Mouse (Mus musculus): ENCODE measurements around the gene Maml1. TPM values are rescaled to one million over a fixed set of nuclear protein-coding genes. Genes with fewer than 3 reads are reported as not detected.

Maml1 gene
- polyA plus RNA-seq, 1 experiment from 2014 or later = 9.1 TPM

DNA sequence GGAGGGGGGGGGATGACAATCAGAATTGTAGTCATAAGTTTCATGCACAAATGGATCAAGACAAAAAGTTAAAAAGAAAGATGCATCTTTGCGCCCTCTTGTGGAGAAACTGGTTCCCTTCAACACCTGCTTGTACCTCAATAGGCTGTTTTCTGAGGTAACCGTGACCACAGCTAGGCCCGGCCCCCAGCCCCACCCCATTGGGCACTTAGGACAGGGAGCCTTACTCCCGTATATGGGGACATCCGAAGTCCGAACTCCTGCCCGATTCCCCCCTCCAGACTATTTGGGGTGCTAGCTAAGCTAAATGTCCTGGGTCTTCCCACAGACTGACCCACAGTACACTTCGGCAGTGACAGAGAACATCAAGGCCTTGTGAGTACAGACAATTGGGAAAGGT, 60.7 kb downstream of the Maml1 start:
- H3K9me3 ChIP-seq (ENCODE audit: control insufficient read depth, low read length) = no peaks in the 10 kb centered on the region

DNA sequence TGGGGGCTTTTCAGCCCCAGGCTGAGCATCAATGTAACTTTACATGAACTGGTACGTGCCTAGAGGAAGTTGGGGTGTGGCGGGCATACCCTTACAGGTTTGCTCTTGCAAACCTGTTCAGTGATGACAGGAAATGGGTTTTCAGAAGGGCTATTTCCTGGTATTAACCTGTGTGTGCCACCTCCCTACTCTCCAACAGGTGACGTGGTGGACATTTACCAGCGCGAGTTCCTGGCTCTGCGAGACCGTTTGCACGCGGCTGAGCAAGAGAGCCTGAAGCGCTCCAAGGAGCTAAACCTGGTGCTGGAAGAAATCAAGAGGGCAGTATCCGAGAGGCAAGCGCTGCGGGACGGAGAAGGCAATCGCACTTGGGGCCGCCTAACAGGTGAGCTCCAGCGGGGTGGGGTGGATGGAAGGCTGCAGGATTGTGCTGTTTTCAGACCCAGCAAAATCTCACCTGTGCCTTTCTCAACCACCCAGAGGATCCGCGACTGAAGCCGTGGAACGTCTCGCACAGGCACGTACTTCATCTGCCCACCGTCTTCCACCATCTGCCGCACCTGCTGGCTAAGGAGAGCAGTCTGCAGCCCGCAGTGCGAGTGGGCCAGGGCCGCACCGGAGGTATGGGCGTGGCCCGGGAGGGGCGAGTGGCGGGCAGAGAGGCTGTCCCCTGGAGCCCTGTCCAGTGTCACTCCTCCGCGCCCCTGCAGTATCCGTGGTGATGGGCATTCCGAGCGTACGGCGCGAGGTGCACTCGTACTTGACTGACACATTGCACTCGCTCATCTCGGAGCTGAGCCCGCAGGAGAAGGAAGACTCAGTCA, 61.4 kb downstream of the Maml1 start:
- Histone ChIP-seq H3K9me3 (ENCODE audit: control insufficient read depth, low read length) (no peaks in the 10 kb centered on the region), H3K27ac (ENCODE audit: low read depth) (no peak overlapping the region), H3K4me1 (replicated peaks; ENCODE audit: control insufficient read depth, insufficient read depth, low read length) (peaks cover 17% of the 10 kb centered on the region), H3K4me3 (ENCODE audit: low read depth, low read length) (peak overlapping the region; percentile 15; the same call in 1 of the 2 replicates), H3K9ac (ENCODE audit: low read length) (no peak overlapping the region), H3K36me3 (ENCODE audit: control insufficient read depth, insufficient read depth, low read length) (peaks cover 37% of the 10 kb centered on the region), H3K27me3 (replicated peaks; ENCODE audit: control insufficient read depth, insufficient read depth, low read length) (no peaks in the 10 kb centered on the region), H3K4me2 (ENCODE audit: low read length) (peak overlapping the region; percentile 46)
- DNase-seq (ENCODE audit: low spot score) (peak; percentile 71), ATAC-seq (replicated peaks; ENCODE audit: low FRiP score, low TSS enrichment, low read depth) (peak; percentile 44; the same call in 1 of the 2 replicates)
- WGBS = 36% methylated on average over 45 of the region's 45 CpGs

More for the DNA sequence above, 60.7 kb downstream of the Maml1 start:
- H3K27ac ChIP-seq (ENCODE audit: low read depth) = no peak overlapping the region
- ATAC-seq (replicated peaks; ENCODE audit: low FRiP score, low TSS enrichment, low read depth) = no peak
- H3K36me3 ChIP-seq (ENCODE audit: control insufficient read depth, insufficient read depth, low read length) = peaks cover 37% of the 10 kb centered on the region
- H3K4me3 ChIP-seq (ENCODE audit: low read depth, low read length) = no peak overlapping the region
- no peaks in the 10 kb centered on the region for H3K27me3 ChIP-seq (replicated peaks; ENCODE audit: control insufficient read depth, insufficient read depth, low read length)
- WGBS = 17% methylated on average over 8 of the region's 8 CpGs
- DNase-seq (ENCODE audit: low spot score) = peak; percentile 84
- H3K9ac ChIP-seq (ENCODE audit: low read length) = no peak overlapping the region
- H3K4me2 ChIP-seq (ENCODE audit: low read length) = peak overlapping the region; percentile 46
- H3K4me1 ChIP-seq (replicated peaks; ENCODE audit: control insufficient read depth, insufficient read depth, low read length) = peaks cover 11% of the 10 kb centered on the region

DNA sequence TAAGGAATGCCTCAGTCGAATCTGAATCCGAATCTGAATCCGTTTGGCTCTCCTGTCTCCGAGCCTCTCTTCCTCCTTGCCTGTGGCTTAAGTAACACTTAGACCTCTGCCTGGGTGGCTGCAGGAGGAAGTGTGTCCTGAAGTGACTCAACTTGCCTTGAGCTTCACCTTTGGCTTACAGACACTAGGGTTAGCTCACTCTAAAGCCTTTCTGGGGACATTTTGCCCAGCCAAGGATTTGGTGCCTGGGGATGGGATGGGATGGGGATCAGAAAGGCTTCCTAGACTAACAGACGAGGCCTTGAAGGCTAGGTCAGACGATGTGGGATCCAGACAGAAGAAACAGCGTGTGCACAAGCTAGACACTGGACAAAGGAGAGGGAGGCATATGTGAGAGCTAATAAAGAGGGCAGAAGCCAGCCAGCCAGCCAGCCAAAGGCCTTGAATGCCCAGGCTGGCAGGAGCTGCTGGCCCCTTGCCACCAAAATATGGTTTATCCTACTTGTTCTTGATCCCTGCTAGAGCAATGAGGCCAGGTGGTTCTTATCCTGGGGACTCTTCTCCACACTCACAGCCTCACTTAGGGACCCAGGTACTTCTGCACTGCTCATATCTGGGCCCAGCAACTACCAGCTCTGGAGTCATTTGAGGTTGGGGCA, 62.7 kb downstream of the Maml1 start:
- Histone ChIP-seq H3K9ac (ENCODE audit: low read length) (no peak overlapping the region), H3K36me3 (ENCODE audit: control insufficient read depth, insufficient read depth, low read length) (peaks cover 28% of the 10 kb centered on the region), H3K4me3 (ENCODE audit: low read depth, low read length) (no peak overlapping the region), H3K27ac (ENCODE audit: low read depth) (no peak overlapping the region), H3K9me3 (ENCODE audit: control insufficient read depth, low read length) (no peaks in the 10 kb centered on the region), H3K27me3 (replicated peaks; ENCODE audit: control insufficient read depth, insufficient read depth, low read length) (no peaks in the 10 kb centered on the region), H3K4me2 (ENCODE audit: low read length) (no peak overlapping the region), H3K4me1 (replicated peaks; ENCODE audit: control insufficient read depth, insufficient read depth, low read length) (peaks cover 17% of the 10 kb centered on the region)
- no peak for DNase-seq (ENCODE audit: low spot score)
- no peak for ATAC-seq (replicated peaks; ENCODE audit: low FRiP score, low TSS enrichment, low read depth)
- 54% methylated on average over 7 of the region's 7 CpGs for WGBS

DNA sequence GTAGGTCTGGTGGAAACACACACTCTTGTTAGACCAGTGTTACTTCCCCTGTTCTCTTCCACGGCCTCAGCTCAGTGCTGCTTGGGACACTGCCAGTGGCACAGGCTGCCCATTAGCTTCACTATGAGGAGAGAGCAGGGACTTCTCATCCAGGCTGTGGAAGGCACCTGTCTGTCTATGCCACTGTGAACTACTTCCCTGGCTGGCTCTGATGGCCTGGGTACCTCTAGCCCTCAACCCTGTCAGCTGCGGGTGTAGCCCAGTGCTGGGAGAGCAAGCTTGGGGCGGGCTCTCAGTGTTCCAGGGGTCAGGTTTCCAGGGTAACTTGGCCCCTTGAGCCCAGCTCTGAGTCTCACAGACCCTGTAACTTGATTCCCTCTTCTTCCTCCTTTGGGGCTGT, 63.3 kb downstream of the Maml1 start:
- H3K27me3 ChIP-seq (replicated peaks; ENCODE audit: control insufficient read depth, insufficient read depth, low read length) = no peaks in the 10 kb centered on the region
- no peak for DNase-seq (ENCODE audit: low spot score)
- H3K4me2 ChIP-seq (ENCODE audit: low read length) = no peak overlapping the region

DNA sequence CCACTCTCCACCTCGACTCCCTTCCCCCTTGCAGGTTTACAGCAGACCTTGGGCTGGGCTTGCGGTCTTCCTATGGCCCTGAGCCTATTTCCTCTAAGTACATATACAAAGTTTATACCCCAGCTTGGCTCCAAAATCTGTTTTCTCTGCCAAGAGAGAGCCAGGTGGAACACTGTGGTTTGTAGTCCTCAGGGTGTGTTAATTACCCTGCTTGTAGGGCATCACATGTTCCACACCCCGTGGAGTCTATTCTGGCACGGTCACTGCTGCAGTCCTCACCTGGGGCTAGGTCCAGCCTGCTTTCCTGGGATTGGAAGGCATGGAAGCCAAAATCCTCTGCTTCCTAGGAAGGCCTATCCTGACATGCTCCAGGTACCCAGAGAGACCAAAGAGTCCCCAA, 64.4 kb downstream of the Maml1 start:
- no peak for DNase-seq (ENCODE audit: low spot score)
- H3K4me3 ChIP-seq (ENCODE audit: low read depth, low read length) = no peak overlapping the region
- peaks cover 23% of the 10 kb centered on the region for H3K4me1 ChIP-seq (replicated peaks; ENCODE audit: control insufficient read depth, insufficient read depth, low read length)
- H3K36me3 ChIP-seq (ENCODE audit: control insufficient read depth, insufficient read depth, low read length) = peaks cover 11% of the 10 kb centered on the region
- no peak overlapping the region for H3K27ac ChIP-seq (ENCODE audit: low read depth)
- H3K9me3 ChIP-seq (ENCODE audit: control insufficient read depth, low read length) = no peaks in the 10 kb centered on the region
- H3K27me3 ChIP-seq (replicated peaks; ENCODE audit: control insufficient read depth, insufficient read depth, low read length) = no peaks in the 10 kb centered on the region
- 90% methylated on average over 4 of the region's 4 CpGs for WGBS
- no peak overlapping the region for H3K4me2 ChIP-seq (ENCODE audit: low read length)
- H3K9ac ChIP-seq (ENCODE audit: low read length) = no peak overlapping the region
- no peak for ATAC-seq (replicated peaks; ENCODE audit: low FRiP score, low TSS enrichment, low read depth)

More for the DNA sequence above, 63.3 kb downstream of the Maml1 start:
- no peak for ATAC-seq (replicated peaks; ENCODE audit: low FRiP score, low TSS enrichment, low read depth)
- Histone ChIP-seq H3K9ac (ENCODE audit: low read length) (no peak overlapping the region), H3K36me3 (ENCODE audit: control insufficient read depth, insufficient read depth, low read length) (peaks cover 22% of the 10 kb centered on the region), H3K9me3 (ENCODE audit: control insufficient read depth, low read length) (no peaks in the 10 kb centered on the region), H3K4me3 (ENCODE audit: low read depth, low read length) (no peak overlapping the region), H3K27ac (ENCODE audit: low read depth) (no peak overlapping the region), H3K4me1 (replicated peaks; ENCODE audit: control insufficient read depth, insufficient read depth, low read length) (peaks cover 22% of the 10 kb centered on the region)
- WGBS = 43% methylated on average over 3 of the region's 3 CpGs

DNA sequence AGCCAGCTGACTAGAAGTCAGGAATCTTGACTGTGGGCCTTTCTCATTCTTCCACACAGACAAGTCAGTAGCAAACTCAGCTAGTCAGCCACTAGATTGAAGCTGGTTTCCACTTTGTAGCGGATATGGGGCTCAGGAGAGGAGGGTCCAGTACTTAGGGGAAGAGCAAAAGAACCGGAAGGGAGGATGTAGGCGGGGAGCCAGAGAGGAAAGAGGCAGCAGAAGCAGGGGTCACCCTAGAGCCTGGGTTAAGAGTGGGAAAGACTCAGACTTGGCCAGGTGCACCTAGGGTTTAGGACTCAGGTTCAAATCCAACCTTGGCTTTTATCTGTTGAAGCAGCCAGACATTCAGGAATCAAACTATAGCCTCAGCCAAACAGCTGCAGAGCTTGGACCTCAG, 64.9 kb downstream of the Maml1 start:
- Histone ChIP-seq H3K36me3 (ENCODE audit: control insufficient read depth, insufficient read depth, low read length) (peaks cover 6% of the 10 kb centered on the region; the same call in 1 of the 2 replicates), H3K4me2 (ENCODE audit: low read length) (peak overlapping the region; percentile 93), H3K9me3 (ENCODE audit: control insufficient read depth, low read length) (no peaks in the 10 kb centered on the region), H3K4me3 (ENCODE audit: low read depth, low read length) (no peak overlapping the region), H3K27ac (ENCODE audit: low read depth) (no peak overlapping the region), H3K4me1 (replicated peaks; ENCODE audit: control insufficient read depth, insufficient read depth, low read length) (peaks cover 23% of the 10 kb centered on the region), H3K27me3 (replicated peaks; ENCODE audit: control insufficient read depth, insufficient read depth, low read length) (no peaks in the 10 kb centered on the region), H3K9ac (ENCODE audit: low read length) (no peak overlapping the region)
- no peak for DNase-seq (ENCODE audit: low spot score)
- WGBS = 68% methylated on average over 3 of the region's 3 CpGs
- ATAC-seq (replicated peaks; ENCODE audit: low FRiP score, low TSS enrichment, low read depth) = no peak

DNA sequence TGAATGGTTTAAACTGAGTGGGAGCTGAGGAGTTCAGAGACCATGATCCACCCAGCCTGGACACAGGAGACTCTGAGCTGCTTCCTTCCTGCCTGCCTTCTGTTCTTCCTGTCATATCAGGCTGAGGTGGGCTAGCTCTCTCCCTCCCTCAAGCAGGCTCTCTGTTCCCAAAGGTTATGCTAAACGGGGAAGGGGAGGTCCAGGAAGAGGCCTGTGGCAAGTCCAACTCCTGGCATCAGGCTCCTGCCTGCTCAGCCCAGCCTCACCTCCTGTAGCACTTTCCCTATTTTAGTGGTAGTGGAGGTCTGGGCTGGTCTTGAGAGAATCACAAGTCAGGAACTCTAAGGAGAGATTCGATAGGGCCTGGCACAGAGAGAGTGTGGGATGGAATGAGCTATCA, 65.7 kb downstream of the Maml1 start:
- DNase-seq (ENCODE audit: low spot score) = no peak
- H3K9me3 ChIP-seq (ENCODE audit: control insufficient read depth, low read length) = no peaks in the 10 kb centered on the region
- H3K9ac ChIP-seq (ENCODE audit: low read length) = peak overlapping the region; percentile 83; the same call in 1 of the 2 replicates
- 30% methylated on average over 2 of the region's 2 CpGs for WGBS
- H3K4me2 ChIP-seq (ENCODE audit: low read length) = peak overlapping the region; percentile 93
- no peaks in the 10 kb centered on the region for H3K36me3 ChIP-seq (ENCODE audit: control insufficient read depth, insufficient read depth, low read length)
- H3K27me3 ChIP-seq (replicated peaks; ENCODE audit: control insufficient read depth, insufficient read depth, low read length) = no peaks in the 10 kb centered on the region
- peaks cover 23% of the 10 kb centered on the region for H3K4me1 ChIP-seq (replicated peaks; ENCODE audit: control insufficient read depth, insufficient read depth, low read length)
- no peak for ATAC-seq (replicated peaks; ENCODE audit: low FRiP score, low TSS enrichment, low read depth)
- no peak overlapping the region for H3K27ac ChIP-seq (ENCODE audit: low read depth)
- peak overlapping the region; percentile 65 for H3K4me3 ChIP-seq (ENCODE audit: low read depth, low read length)

DNA sequence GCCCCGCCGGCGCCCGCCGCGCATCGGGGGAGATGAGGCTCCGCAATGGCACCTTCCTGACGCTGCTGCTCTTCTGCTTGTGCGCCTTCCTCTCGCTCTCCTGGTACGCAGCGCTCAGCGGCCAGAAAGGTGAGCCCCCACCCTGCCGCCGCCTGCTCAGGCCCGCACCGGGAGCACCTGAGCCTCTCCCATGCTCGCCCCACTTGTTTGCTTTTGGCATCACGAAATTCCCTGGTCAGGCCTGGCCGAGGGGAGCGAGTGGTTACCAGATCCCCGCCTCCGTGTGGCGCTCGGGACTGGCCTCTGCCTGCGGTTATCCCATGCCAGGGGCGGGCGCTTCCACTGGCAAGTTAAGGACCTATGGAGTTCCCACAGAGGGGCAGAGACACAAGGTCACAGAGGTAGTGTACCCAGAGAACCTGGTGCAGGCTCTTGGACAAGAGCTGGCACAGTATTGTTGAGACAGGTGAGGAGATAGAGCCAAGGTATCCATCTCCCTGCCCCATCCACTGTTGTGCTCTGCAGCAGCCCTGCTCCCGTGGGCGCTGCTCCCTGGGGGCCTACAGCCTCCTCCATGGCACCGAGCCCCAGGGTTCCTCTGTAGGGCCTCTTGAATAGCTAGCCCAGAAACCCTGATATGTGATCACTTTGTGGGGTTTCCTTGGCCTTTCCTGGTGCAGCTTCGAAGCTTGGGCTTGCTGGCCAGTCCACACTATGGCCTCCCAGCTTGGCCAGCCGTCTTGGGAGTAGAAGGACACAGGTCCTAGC, 66.3 kb downstream of the Maml1 start:
- DNase-seq (ENCODE audit: low spot score) (peak; percentile 83), ATAC-seq (replicated peaks; ENCODE audit: low FRiP score, low TSS enrichment, low read depth) (peak; percentile 20; the same call in 1 of the 2 replicates)
- WGBS = 3% methylated on average over 25 of the region's 34 CpGs
- Histone ChIP-seq H3K9me3 (ENCODE audit: control insufficient read depth, low read length) (no peaks in the 10 kb centered on the region), H3K27me3 (replicated peaks; ENCODE audit: control insufficient read depth, insufficient read depth, low read length) (no peaks in the 10 kb centered on the region), H3K4me1 (replicated peaks; ENCODE audit: control insufficient read depth, insufficient read depth, low read length) (peaks cover 23% of the 10 kb centered on the region), H3K9ac (ENCODE audit: low read length) (peak overlapping the region; percentile 83), H3K27ac (ENCODE audit: low read depth) (peak overlapping the region; percentile 77; the same call in 1 of the 2 replicates), H3K4me3 (ENCODE audit: low read depth, low read length) (peak overlapping the region; percentile 65), H3K36me3 (ENCODE audit: control insufficient read depth, insufficient read depth, low read length) (no peaks in the 10 kb centered on the region), H3K4me2 (ENCODE audit: low read length) (peak overlapping the region; percentile 93)
